Mouse (Mus musculus) liver, embryonic 12.5 days (tissue): ENCODE results near the gene Tnfaip8l1. TPM values are rescaled to one million over a fixed set of nuclear protein-coding genes. Genes with fewer than 3 reads are reported as not detected.

Experiments used
- ATAC-seq: fragments of 200-750 bp; cut with Nextera tagmentation; 2 replicates; pipeline ENCODE4 v1.8.0; 2017; ENCODE audit warnings: moderate number of reproducible peaks, mild to moderate bottlenecking, moderate library complexity
- H3K27ac ChIP-seq: fragments of 300-500 bp; sonication (generic); 2 replicates; pipeline ENCODE4 v1.5.1; 2016; ENCODE audit warnings: mild to moderate bottlenecking
- H3K27me3 ChIP-seq: fragments of 300-500 bp; sonication (generic); replicated peaks from 2 replicates; pipeline ENCODE4 v1.6.1; 2016; ENCODE audit warnings: mild to moderate bottlenecking, moderate library complexity
- H3K36me3 ChIP-seq: fragments of 300-500 bp; sonication (generic); 2 replicates; pipeline ENCODE4 v1.6.1; 2016; ENCODE audit warnings: mild to moderate bottlenecking, moderate library complexity
- H3K4me1 ChIP-seq: fragments of 300-500 bp; sonication (generic); 2 replicates; pipeline ENCODE4 v1.6.1; 2016
- H3K4me2 ChIP-seq: fragments of 300-500 bp; sonication (generic); 2 replicates; pipeline ENCODE4 v1.6.1; 2016; ENCODE audit warnings: mild to moderate bottlenecking, moderate library complexity
- H3K4me3 ChIP-seq: fragments of 300-500 bp; sonication (generic); 2 replicates; pipeline ENCODE4 v1.5.1; 2016; ENCODE audit warnings: mild to moderate bottlenecking, moderate library complexity
- H3K9ac ChIP-seq: fragments of 300-500 bp; sonication (generic); 2 replicates; pipeline ENCODE4 v1.6.1; 2016; ENCODE audit warnings: mild to moderate bottlenecking, moderate library complexity
- H3K9me3 ChIP-seq: fragments of 300-500 bp; sonication (generic); replicated peaks from 2 replicates; pipeline ENCODE4 v1.6.1; 2016; ENCODE audit warnings: mild to moderate bottlenecking, moderate library complexity
- WGBS: fragments of 180-500 bp; shearing (Covaris S2); methylation state at CpG from one replicate; pipeline ENCODE4 v1.1.7; 2016; ENCODE audit not compliant: insufficient replicate concordance; 5-methylcytosine and 5-hydroxymethylcytosine counted together
- polyA plus RNA-seq: library from polyadenylated mRNA; unstranded; fragments of >200 nt; fragmentation: Nextera tagmentation; extraction: Ambion mirVana; gene quantifications from 2 replicates; pipeline ENCODE4 v1.2.1, GENCODE M21; 2016

The Tnfaip8l1 gene
- polyA plus RNA-seq, 1 experiment from 2014 or later: 3.7 TPM

GRCm38 (mm10) chr17:56126175-56126574 lies 36.1 kb upstream of the Tnfaip8l1 start:
- no peak overlapping the region for H3K4me2 ChIP-seq
- peaks cover 7% of the 10 kb centered on the region for H3K9me3 ChIP-seq
- ATAC-seq: no peak
- H3K27me3 ChIP-seq: peaks cover 40% of the 10 kb centered on the region
- H3K4me3 ChIP-seq: no peak overlapping the region
- peaks cover 12% of the 10 kb centered on the region for H3K36me3 ChIP-seq
- H3K4me1 ChIP-seq: 0 out of 2 replicates have a peak, but pooled peaks cover 11% of the 10 kb centered on the region
- WGBS: 75% methylated on average over 11 of the region's 11 CpGs
- H3K9ac ChIP-seq: no peak overlapping the region
- no peak overlapping the region for H3K27ac ChIP-seq

DNA sequence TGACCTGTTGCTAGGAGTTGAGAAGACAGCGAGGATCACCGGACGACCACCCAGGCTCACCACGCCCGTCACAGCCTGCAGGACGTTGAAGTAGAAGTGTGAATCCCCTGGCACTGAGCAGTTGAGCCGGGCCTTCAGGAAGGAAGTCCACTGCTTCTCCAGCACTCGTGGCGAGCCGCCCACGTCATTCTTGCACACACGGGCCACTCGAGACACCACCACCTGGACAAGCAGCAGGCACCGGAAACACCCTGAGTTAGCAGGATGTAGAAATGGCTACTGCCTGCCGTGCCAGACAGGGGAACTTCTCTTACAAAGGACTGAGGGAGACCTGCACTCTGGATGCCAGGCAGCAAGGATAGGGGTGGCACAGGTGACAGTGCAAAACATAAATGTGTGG lies 34.0 kb upstream of the Tnfaip8l1 start:
- H3K4me2 ChIP-seq: no peak overlapping the region
- H3K27me3 ChIP-seq: peaks cover 20% of the 10 kb centered on the region
- H3K36me3 ChIP-seq: peaks cover 14% of the 10 kb centered on the region
- H3K4me3 ChIP-seq: no peak overlapping the region
- H3K27ac ChIP-seq: no peak overlapping the region
- no peaks in the 10 kb centered on the region for H3K9me3 ChIP-seq
- WGBS: 55% methylated on average over 15 of the region's 15 CpGs
- ATAC-seq: no peak
- peaks cover 19% of the 10 kb centered on the region for H3K4me1 ChIP-seq
- 0 out of 2 replicates have a peak overlapping the region, but pooled peaks have one; percentile 8 for H3K9ac ChIP-seq

GRCm38 (mm10) chr17:56131136-56131535 lies 31.1 kb upstream of the Tnfaip8l1 start:
- Histone ChIP-seq H3K4me2 (no peak overlapping the region), H3K4me1 (peaks cover 29% of the 10 kb centered on the region), H3K9me3 (no peaks in the 10 kb centered on the region), H3K36me3 (peaks cover 7% of the 10 kb centered on the region; the same call in 1 of the 2 replicates), H3K27ac (no peak overlapping the region), H3K27me3 (peaks cover 6% of the 10 kb centered on the region; the same call in 1 of the 2 replicates), H3K9ac (no peak overlapping the region), H3K4me3 (no peak overlapping the region)
- 82% methylated on average over 10 of the region's 10 CpGs for WGBS
- no peak for ATAC-seq

- H3K9ac ChIP-seq: no peak overlapping the region
- peaks cover 29% of the 10 kb centered on the region for H3K4me1 ChIP-seq
- no peak overlapping the region for H3K4me2 ChIP-seq
- ATAC-seq: no peak
- H3K9me3 ChIP-seq: no peaks in the 10 kb centered on the region
- 29% methylated on average over 7 of the region's 7 CpGs for WGBS
- H3K27me3 ChIP-seq: peaks cover 4% of the 10 kb centered on the region; the same call in 1 of the 2 replicates
- H3K36me3 ChIP-seq: peaks cover 7% of the 10 kb centered on the region; the same call in 1 of the 2 replicates
- H3K27ac ChIP-seq: no peak overlapping the region
- no peak overlapping the region for H3K4me3 ChIP-seq
These were observed 30.5 kb upstream of the Tnfaip8l1 start for GRCm38 (mm10) chr17:56131814-56132213.

DNA sequence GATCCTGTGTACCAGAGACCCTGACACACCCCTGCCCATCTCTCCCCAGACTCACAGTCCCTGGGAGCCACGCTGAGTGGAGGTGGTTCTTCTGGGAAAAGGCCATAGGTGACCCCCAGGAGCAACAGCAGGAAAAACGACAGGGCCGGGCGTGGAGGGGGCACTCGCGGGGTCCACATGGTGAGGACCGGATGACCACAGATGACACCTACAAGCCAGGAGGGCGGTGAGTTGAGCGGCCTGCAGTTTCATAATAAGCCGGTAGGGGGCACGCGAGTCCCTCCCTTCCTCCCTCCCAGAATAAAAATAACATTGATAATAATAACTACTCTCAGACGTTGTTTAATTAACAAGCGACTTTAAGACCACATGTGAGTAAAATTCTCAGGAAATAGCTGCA lies 29.6 kb upstream of the Tnfaip8l1 start:
- no peaks in the 10 kb centered on the region for H3K9me3 ChIP-seq
- no peak overlapping the region for H3K27ac ChIP-seq
- peaks cover 29% of the 10 kb centered on the region for H3K4me1 ChIP-seq
- WGBS: 4% methylated on average over 14 of the region's 14 CpGs
- H3K9ac ChIP-seq: no peak overlapping the region
- H3K36me3 ChIP-seq: peaks cover 7% of the 10 kb centered on the region; the same call in 1 of the 2 replicates
- H3K4me2 ChIP-seq: peak overlapping the region; percentile 34
- no peak overlapping the region for H3K4me3 ChIP-seq
- no peak for ATAC-seq
- H3K27me3 ChIP-seq: peaks cover 12% of the 10 kb centered on the region

- Histone ChIP-seq H3K4me2 (peak overlapping the region; percentile 88), H3K9me3 (no peaks in the 10 kb centered on the region), H3K27ac (peak overlapping the region; percentile 74), H3K4me1 (peaks cover 37% of the 10 kb centered on the region), H3K27me3 (peaks cover 22% of the 10 kb centered on the region), H3K9ac (peak overlapping the region; percentile 47; the same call in 1 of the 2 replicates), H3K4me3 (peak overlapping the region; percentile 54), H3K36me3 (peaks cover 7% of the 10 kb centered on the region; the same call in 1 of the 2 replicates)
- WGBS: 6% methylated on average over 21 of the region's 21 CpGs
- peak; percentile 70 for ATAC-seq
These were observed 28.6 kb upstream of the Tnfaip8l1 start for GRCm38 (mm10) chr17:56133457-56134363.

GRCm38 (mm10) chr17:56134463-56134971 lies 27.8 kb upstream of the Tnfaip8l1 start:
- peaks cover 43% of the 10 kb centered on the region for H3K4me1 ChIP-seq

GRCm38 (mm10) chr17:56136558-56136957 lies 25.7 kb upstream of the Tnfaip8l1 start:
- 55% methylated on average over 7 of the region's 7 CpGs for WGBS
- Histone ChIP-seq H3K4me2 (no peak overlapping the region), H3K9me3 (no peaks in the 10 kb centered on the region), H3K4me1 (peaks cover 59% of the 10 kb centered on the region), H3K36me3 (no peaks in the 10 kb centered on the region), H3K4me3 (no peak overlapping the region), H3K9ac (no peak overlapping the region), H3K27me3 (peaks cover 51% of the 10 kb centered on the region), H3K27ac (no peak overlapping the region)
- ATAC-seq: no peak

More at GRCm38 (mm10) chr17:56134463-56134971, 27.8 kb upstream of the Tnfaip8l1 start:
- peak overlapping the region; percentile 74 for H3K27ac ChIP-seq
- peak; percentile 42 for ATAC-seq
- peak overlapping the region; percentile 88 for H3K4me2 ChIP-seq
- peaks cover 31% of the 10 kb centered on the region for H3K27me3 ChIP-seq
- peaks cover 7% of the 10 kb centered on the region; the same call in 1 of the 2 replicates for H3K36me3 ChIP-seq
- H3K9ac ChIP-seq: peak overlapping the region; percentile 47
- H3K9me3 ChIP-seq: no peaks in the 10 kb centered on the region
- peak overlapping the region; percentile 54 for H3K4me3 ChIP-seq
- WGBS: 1% methylated on average over 27 of the region's 27 CpGs

GRCm38 (mm10) chr17:56137839-56138613 lies 24.3 kb upstream of the Tnfaip8l1 start:
- Histone ChIP-seq H3K9ac (no peak overlapping the region), H3K27me3 (peaks cover 66% of the 10 kb centered on the region), H3K4me3 (no peak overlapping the region), H3K4me2 (peak overlapping the region; percentile 13; the same call in 1 of the 2 replicates), H3K9me3 (no peaks in the 10 kb centered on the region), H3K4me1 (peaks cover 63% of the 10 kb centered on the region), H3K36me3 (no peaks in the 10 kb centered on the region), H3K27ac (no peak overlapping the region)
- ATAC-seq: no peak
- WGBS: 25% methylated on average over 25 of the region's 25 CpGs

DNA sequence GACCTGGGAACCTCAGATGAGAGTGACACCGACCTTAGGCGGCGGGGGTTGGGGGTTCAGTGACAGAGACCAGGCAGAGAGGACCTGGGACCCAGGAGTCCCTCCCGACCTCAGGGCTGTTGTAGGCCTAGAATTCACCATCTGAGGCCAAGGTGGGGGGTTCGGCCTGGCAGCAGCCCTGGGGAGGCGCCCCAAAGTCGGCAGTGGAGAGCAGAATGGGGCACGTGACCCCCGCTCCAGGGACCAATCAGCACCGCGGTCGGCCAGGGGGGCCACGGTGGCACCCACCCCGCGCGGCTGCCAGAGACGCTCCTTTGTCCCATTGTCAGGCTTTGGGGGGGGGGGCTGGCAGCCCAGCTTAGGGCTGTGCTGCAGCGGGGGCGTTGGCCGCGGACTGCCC lies 22.9 kb upstream of the Tnfaip8l1 start:
- H3K4me2 ChIP-seq: peak overlapping the region; percentile 90
- H3K36me3 ChIP-seq: no peaks in the 10 kb centered on the region
- peak overlapping the region; percentile 46 for H3K9ac ChIP-seq
- 7% methylated on average over 21 of the region's 21 CpGs for WGBS
- peaks cover 79% of the 10 kb centered on the region for H3K27me3 ChIP-seq
- peak overlapping the region; percentile 62 for H3K4me3 ChIP-seq
- no peaks in the 10 kb centered on the region for H3K9me3 ChIP-seq
- H3K4me1 ChIP-seq: peaks cover 50% of the 10 kb centered on the region
- H3K27ac ChIP-seq: no peak overlapping the region
- ATAC-seq: no peak

GRCm38 (mm10) chr17:56139858-56140595 lies 22.2 kb upstream of the Tnfaip8l1 start, which contains the start of gene Sema6b:
Gene Sema6b (minus strand): TSS chr17:56140343.
- H3K4me1 ChIP-seq: peaks cover 43% of the 10 kb centered on the region
- peak; percentile 19; the same call in 1 of the 2 replicates for ATAC-seq
- WGBS: 1% methylated on average over 78 of the region's 79 CpGs
- H3K9me3 ChIP-seq: no peaks in the 10 kb centered on the region
- peak within 1 kb of the TSS; percentile 62 for H3K4me3 ChIP-seq
- peaks cover 86% of the 10 kb centered on the region for H3K27me3 ChIP-seq
- H3K36me3 ChIP-seq: no peaks in the 10 kb centered on the region
- peak within 1 kb of the TSS; percentile 46 for H3K9ac ChIP-seq
- peak within 1 kb of the TSS; percentile 90 for H3K4me2 ChIP-seq
- H3K27ac ChIP-seq: no peak within 1 kb of the TSS
